Comparison of ENCODE assay signal across 26 mouse cellular contexts in the genomic region with DNA sequence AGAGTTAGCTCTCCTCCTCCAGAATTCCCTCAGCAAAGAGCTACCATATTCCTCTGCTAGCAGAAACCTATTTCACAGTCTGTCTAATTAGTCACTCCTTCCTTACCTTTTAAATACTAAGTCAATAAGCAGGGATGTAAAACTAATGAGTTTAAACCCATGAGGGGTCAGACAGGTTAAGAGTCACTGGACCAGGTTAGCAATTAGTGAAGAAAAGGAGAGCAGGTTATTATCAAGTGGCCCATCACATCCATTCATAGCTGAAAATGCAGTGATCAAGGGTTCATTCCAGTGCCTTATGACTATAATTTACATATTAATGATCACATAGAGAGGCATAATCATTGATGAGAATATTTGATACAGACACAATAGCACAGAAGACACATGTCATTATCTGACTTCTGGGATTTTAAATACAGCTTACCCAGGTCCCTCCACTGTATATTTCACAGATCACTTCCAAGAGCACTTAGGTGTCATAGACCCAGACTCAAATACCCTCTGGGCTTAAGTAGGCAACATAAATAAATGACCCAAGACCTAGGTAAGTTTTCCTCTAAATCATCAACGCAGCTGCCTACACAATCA.
DNase-seq lines count a peak whose midpoint lies in the region; ATAC-seq and TF ChIP-seq lines count a peak whose summit lies in the region.
"Had no signal": no experiment of that assay in that cellular context is flagged by ENCODE, and none has a peak within 500 bp of the region (broad histone marks: within the 10 kb centered on the region; RNA-seq: fewer than 3 reads in every experiment).

No protein-coding gene starts in this region.

- no peak overlapping the region for H3K9ac ChIP-seq in heart, adult 2 months (ENCODE audit: low read depth, low read length)
- no peak overlapping the region for H3K9ac ChIP-seq in hindbrain, embryonic 14.5 days
- no peak overlapping the region for H3K9ac ChIP-seq in hindbrain, embryonic 11.5 days (ENCODE audit: low read depth, low read length)
- no peak overlapping the region for H3K9ac ChIP-seq in midbrain, embryonic 14.5 days (replicated peaks; ENCODE audit: low read length)
- no peak overlapping the region for H3K9ac ChIP-seq in midbrain, embryonic 16.5 days (ENCODE audit: low read depth, low read length)
- H3K9ac ChIP-seq in neural tube, embryonic 14.5 days (replicated peaks; ENCODE audit: low read depth, low read length): no peak overlapping the region
- H3K9ac ChIP-seq: embryonic facial prominence, embryonic 12.5 days; embryonic facial prominence, embryonic 15.5 days; forebrain, postnatal 0 days; heart, embryonic 13.5 days had no signal

- H3K4me1 ChIP-seq in heart, adult 2 months (ENCODE audit: control insufficient read depth, insufficient read depth, low read length): no peaks in the 10 kb centered on the region
- peaks cover 10% of the 10 kb centered on the region; the same call in 1 of the 2 replicates for H3K4me1 ChIP-seq in hindbrain, embryonic 14.5 days (replicated peaks; ENCODE audit: control insufficient read depth, insufficient read depth, low read length)
- H3K4me1 ChIP-seq in hindbrain, embryonic 11.5 days (replicated peaks; ENCODE audit: control insufficient read depth, insufficient read depth, low read length): no peaks in the 10 kb centered on the region
- H3K4me1 ChIP-seq in midbrain, embryonic 14.5 days (ENCODE audit: control insufficient read depth, insufficient read depth, low read length): no peaks in the 10 kb centered on the region
- peaks cover 3% of the 10 kb centered on the region; the same call in 1 of the 2 replicates for H3K4me1 ChIP-seq in midbrain, embryonic 16.5 days (ENCODE audit: control insufficient read depth, insufficient read depth, low read length)
- no peaks in the 10 kb centered on the region for H3K4me1 ChIP-seq in neural tube, embryonic 14.5 days (ENCODE audit: control insufficient read depth, insufficient read depth, low read length)
- H3K4me1 ChIP-seq: embryonic facial prominence, embryonic 12.5 days; embryonic facial prominence, embryonic 15.5 days; heart, embryonic 10.5 days had no signal

- H3K36me3 ChIP-seq in heart, adult 2 months (ENCODE audit: control insufficient read depth, insufficient read depth, low read length): no peaks in the 10 kb centered on the region
- H3K36me3 ChIP-seq in hindbrain, embryonic 14.5 days (replicated peaks; ENCODE audit: control insufficient read depth, insufficient read depth): no peaks in the 10 kb centered on the region
- no peaks in the 10 kb centered on the region for H3K36me3 ChIP-seq in hindbrain, embryonic 11.5 days (ENCODE audit: control insufficient read depth, insufficient read depth, low read length)
- no peaks in the 10 kb centered on the region for H3K36me3 ChIP-seq in midbrain, embryonic 14.5 days (ENCODE audit: control insufficient read depth, insufficient read depth, low read length)
- no peaks in the 10 kb centered on the region for H3K36me3 ChIP-seq in midbrain, embryonic 16.5 days (ENCODE audit: control insufficient read depth, insufficient read depth, low read length)
- no peaks in the 10 kb centered on the region for H3K36me3 ChIP-seq in neural tube, embryonic 14.5 days (ENCODE audit: control insufficient read depth, insufficient read depth, low read length)
- H3K36me3 ChIP-seq: embryonic facial prominence, embryonic 12.5 days; embryonic facial prominence, embryonic 15.5 days; heart, embryonic 10.5 days; heart, embryonic 13.5 days had no signal

- H3K27ac ChIP-seq in heart, adult 2 months: no peak overlapping the region
- H3K27ac ChIP-seq in hindbrain, embryonic 14.5 days: peak overlapping the region; percentile 27; the same call in 1 of the 2 replicates
- no peak overlapping the region for H3K27ac ChIP-seq in hindbrain, embryonic 11.5 days (ENCODE audit: low read depth, low read length)
- H3K27ac ChIP-seq in midbrain, embryonic 14.5 days (replicated peaks; ENCODE audit: low read depth, low read length): peak overlapping the region; percentile 14; the same call in 1 of the 2 replicates
- no peak overlapping the region for H3K27ac ChIP-seq in midbrain, embryonic 16.5 days (ENCODE audit: low read length)
- H3K27ac ChIP-seq in neural tube, embryonic 14.5 days (ENCODE audit: low read depth, low read length): no peak overlapping the region
- H3K27ac ChIP-seq: embryonic facial prominence, embryonic 12.5 days; embryonic facial prominence, embryonic 15.5 days; gastrocnemius, adult 2 months; heart, embryonic 10.5 days; heart, embryonic 13.5 days had no signal

- TF ChIP-seq POLR2A in heart, adult 2 months (IDR thresholded peaks at IDR 0.05; ENCODE audit: insufficient read depth, low read depth, low read length): no peak

- TF ChIP-seq EP300 in heart, adult 2 months (IDR thresholded peaks at IDR 0.05; ENCODE audit: insufficient read depth, low read depth, low read length): no peak

- intact Hi-C loops in heart, adult 2 months (cut with DNase I): loop anchor here (10.0 kb wide), 1 partner anchor 355 kb away; a partner anchor contains a TSS

- 57% methylated on average over 1 of the region's 1 CpGs for WGBS in heart, adult 2 months
- 33% methylated on average over 1 of the region's 1 CpGs for WGBS in hindbrain, embryonic 14.5 days
- 64% methylated on average over 1 of the region's 1 CpGs for whole genome bisulfite sequencing in hindbrain, embryonic 11.5 days
- 25% methylated on average over 1 of the region's 1 CpGs for WGBS in midbrain, embryonic 14.5 days
- WGBS in midbrain, embryonic 16.5 days: 59% methylated on average over 1 of the region's 1 CpGs
- 52% methylated on average over 1 of the region's 1 CpGs for WGBS in neural tube, embryonic 14.5 days

- peak; percentile 37; the same call in 1 of the 2 replicates for ATAC-seq in hindbrain, embryonic 14.5 days (ENCODE audit: low FRiP score)
- ATAC-seq in hindbrain, embryonic 11.5 days (ENCODE audit: low FRiP score): no peak
- no peak for ATAC-seq in midbrain, embryonic 14.5 days (ENCODE audit: low FRiP score, low TSS enrichment)
- ATAC-seq in midbrain, embryonic 16.5 days: no peak
- ATAC-seq in neural tube, embryonic 14.5 days (ENCODE audit: low read depth): peak; percentile 54
- ATAC-seq: activated CD4-positive, CD25-positive, alpha-beta regulatory T cell, adult 4 months; forebrain, embryonic 14.5 days; forebrain, postnatal 0 days had no signal

- no peaks in the 10 kb centered on the region for H3K27me3 ChIP-seq in heart, adult 2 months (ENCODE audit: control insufficient read depth, insufficient read depth, low read length)
- no peaks in the 10 kb centered on the region for H3K27me3 ChIP-seq in hindbrain, embryonic 14.5 days (ENCODE audit: control insufficient read depth, insufficient read depth, low read length)
- H3K27me3 ChIP-seq in hindbrain, embryonic 11.5 days (ENCODE audit: control insufficient read depth, insufficient read depth, low read length): no peaks in the 10 kb centered on the region
- H3K27me3 ChIP-seq in midbrain, embryonic 14.5 days (ENCODE audit: control insufficient read depth, insufficient read depth, low read length): no peaks in the 10 kb centered on the region
- H3K27me3 ChIP-seq in midbrain, embryonic 16.5 days (ENCODE audit: control insufficient read depth, insufficient read depth, low read depth, low read length): no peaks in the 10 kb centered on the region
- H3K27me3 ChIP-seq in neural tube, embryonic 14.5 days (ENCODE audit: control insufficient read depth, insufficient read depth, low read length): no peaks in the 10 kb centered on the region
- H3K27me3 ChIP-seq: embryonic facial prominence, embryonic 12.5 days; embryonic facial prominence, embryonic 15.5 days; heart, embryonic 13.5 days had no signal

- no peak overlapping the region for H3K4me3 ChIP-seq in heart, adult 2 months
- H3K4me3 ChIP-seq in hindbrain, embryonic 14.5 days (replicated peaks; ENCODE audit: low read length): no peak overlapping the region
- H3K4me3 ChIP-seq in hindbrain, embryonic 11.5 days (ENCODE audit: low read depth, low read length): no peak overlapping the region
- H3K4me3 ChIP-seq in midbrain, embryonic 14.5 days (replicated peaks; ENCODE audit: low read depth, low read length): no peak overlapping the region
- no peak overlapping the region for H3K4me3 ChIP-seq in midbrain, embryonic 16.5 days (ENCODE audit: low read depth, low read length)
- H3K4me3 ChIP-seq in neural tube, embryonic 14.5 days (ENCODE audit: low read depth, low read length): no peak overlapping the region
- H3K4me3 ChIP-seq: embryonic facial prominence, embryonic 12.5 days; embryonic facial prominence, embryonic 15.5 days; gastrocnemius, adult 2 months; heart, embryonic 10.5 days; heart, embryonic 13.5 days had no signal

- no peaks in the 10 kb centered on the region for H3K79me2 ChIP-seq in heart, adult 2 months (replicated peaks; ENCODE audit: control insufficient read depth, insufficient read depth, low read length)

- no peaks in the 10 kb centered on the region for H3K9me3 ChIP-seq in hindbrain, embryonic 14.5 days (ENCODE audit: control insufficient read depth, low read length)
- H3K9me3 ChIP-seq in hindbrain, embryonic 11.5 days (ENCODE audit: control insufficient read depth, low read length): no peaks in the 10 kb centered on the region
- H3K9me3 ChIP-seq in midbrain, embryonic 14.5 days (ENCODE audit: control insufficient read depth, low read length): no peaks in the 10 kb centered on the region
- H3K9me3 ChIP-seq in midbrain, embryonic 16.5 days (replicated peaks; ENCODE audit: control insufficient read depth, low read length, poor library complexity, severe bottlenecking): no peaks in the 10 kb centered on the region
- H3K9me3 ChIP-seq in neural tube, embryonic 14.5 days (ENCODE audit: control insufficient read depth, low read length): no peaks in the 10 kb centered on the region
- H3K9me3 ChIP-seq: embryonic facial prominence, embryonic 12.5 days; embryonic facial prominence, embryonic 15.5 days; heart, embryonic 10.5 days; heart, embryonic 13.5 days had no signal

- DNase-seq in heart, adult 11 months: peak; percentile 36
- no peak for DNase-seq in heart, adult 2 months
- no peak for DNase-seq in hindbrain, embryonic 14.5 days (ENCODE audit: low spot score)
- DNase-seq in hindbrain, embryonic 11.5 days (ENCODE audit: low spot score): no peak
- peak; percentile 22 for DNase-seq in midbrain, embryonic 14.5 days
- DNase-seq in thymus, postnatal 14 days: no peak
- DNase-seq: adrenal gland, postnatal 10 days; adrenal gland, postnatal 36 days; cerebellum, adult 11 months; cerebellum, adult 2 months; cerebellum, adult 9-11 months; cerebellum, postnatal 25 days; forebrain, postnatal 0 days; gastrocnemius, adult 2 months; gastrocnemius, postnatal 14 days; heart, adult 18-20 months; heart, postnatal 14 days; heart, postnatal 4 days had no signal

- no peak overlapping the region for H3K4me2 ChIP-seq in hindbrain, embryonic 14.5 days (replicated peaks)
- no peak overlapping the region for H3K4me2 ChIP-seq in hindbrain, embryonic 11.5 days (replicated peaks; ENCODE audit: low read depth, low read length)
- no peak overlapping the region for H3K4me2 ChIP-seq in midbrain, embryonic 14.5 days (ENCODE audit: low read length)
- no peak overlapping the region for H3K4me2 ChIP-seq in midbrain, embryonic 16.5 days (ENCODE audit: low read length)
- no peak overlapping the region for H3K4me2 ChIP-seq in neural tube, embryonic 14.5 days (ENCODE audit: low read depth, low read length)
- H3K4me2 ChIP-seq: embryonic facial prominence, embryonic 12.5 days; embryonic facial prominence, embryonic 15.5 days; heart, embryonic 13.5 days had no signal

- no peak for TF ChIP-seq CTCF in heart, adult 2 months (IDR thresholded peaks at IDR 0.05)

Comparison
In these comparisons a context has a peak if more than half of its experiments do, and no peak if none do; other contexts are left out.
1. DNase-seq: peak in heart, adult 11 months (single experiment) and midbrain, embryonic 14.5 days (single experiment); none in heart, adult 2 months (0 of 2), hindbrain, embryonic 14.5 days (single experiment), hindbrain, embryonic 11.5 days (single experiment) and thymus, postnatal 14 days (single experiment).
2. H3K27ac ChIP-seq: peak in hindbrain, embryonic 14.5 days (single experiment) and midbrain, embryonic 14.5 days (single experiment); none in heart, adult 2 months (single experiment), hindbrain, embryonic 11.5 days (single experiment), midbrain, embryonic 16.5 days (single experiment) and neural tube, embryonic 14.5 days (single experiment).
3. ATAC-seq: peak in hindbrain, embryonic 14.5 days (single experiment) and neural tube, embryonic 14.5 days (single experiment); none in hindbrain, embryonic 11.5 days (single experiment), midbrain, embryonic 14.5 days (single experiment) and midbrain, embryonic 16.5 days (single experiment).